Mouse (Mus musculus) limb, embryonic 12.5 days (tissue): ENCODE results near the gene Ppp1cb. TPM values are rescaled to one million over a fixed set of nuclear protein-coding genes. Genes with fewer than 3 reads are reported as not detected.
"Not testable (repeated sequence)": the region's sequence is repeated elsewhere in the genome, so short reads cannot be mapped to it uniquely, and the experiment has no call there.

Source experiments
- ATAC-seq: fragments of 200-750 bp; cut with Nextera tagmentation; 2 replicates; pipeline ENCODE4 v1.8.0; 2017; ENCODE audit warnings: low read depth, moderate TSS enrichment; ENCODE audit not compliant: insufficient number of reproducible peaks, insufficient read depth, low FRiP score, low TSS enrichment
- H3K27ac ChIP-seq: fragments of 300-500 bp; sonication (generic); 2 replicates; pipeline ENCODE4 v1.5.1; 2016; ENCODE audit warnings: mild to moderate bottlenecking, moderate library complexity
- H3K27me3 ChIP-seq: fragments of 300-500 bp; sonication (generic); 2 replicates; pipeline ENCODE4 v1.6.1; 2016; ENCODE audit warnings: mild to moderate bottlenecking, moderate library complexity
- H3K36me3 ChIP-seq: fragments of 300-500 bp; sonication (generic); 2 replicates; pipeline ENCODE4 v1.6.1; 2016; ENCODE audit warnings: mild to moderate bottlenecking, moderate library complexity
- H3K4me1 ChIP-seq: fragments of 300-500 bp; sonication (generic); replicated peaks from 2 replicates; pipeline ENCODE4 v1.6.1; 2016
- H3K4me2 ChIP-seq: fragments of 300-500 bp; sonication (generic); 2 replicates; pipeline ENCODE4 v1.6.1; 2016; ENCODE audit warnings: mild to moderate bottlenecking, moderate library complexity
- H3K4me3 ChIP-seq: fragments of 300-500 bp; sonication (generic); replicated peaks from 2 replicates; pipeline ENCODE4 v1.5.1; 2016; ENCODE audit warnings: mild to moderate bottlenecking
- H3K9ac ChIP-seq: fragments of 300-500 bp; sonication (generic); replicated peaks from 2 replicates; pipeline ENCODE4 v1.6.1; 2016; ENCODE audit warnings: mild to moderate bottlenecking, moderate library complexity
- H3K9me3 ChIP-seq: fragments of 300-500 bp; sonication (generic); 2 replicates; pipeline ENCODE4 v1.6.1; 2016; ENCODE audit warnings: mild to moderate bottlenecking, moderate library complexity
- WGBS: fragments of 180-500 bp; shearing (Covaris S2); methylation state at CpG from one replicate; pipeline ENCODE4 v1.1.7; 2016; 5-methylcytosine and 5-hydroxymethylcytosine counted together
- polyA plus RNA-seq: library from polyadenylated mRNA; unstranded; fragments of >200 nt; fragmentation: Nextera tagmentation; extraction: Ambion mirVana; gene quantifications from 2 replicates; pipeline ENCODE4 v1.2.1, GENCODE M21; 2016

Ppp1cb gene
- polyA plus RNA-seq, 1 experiment from 2014 or later: 222 TPM

DNA sequence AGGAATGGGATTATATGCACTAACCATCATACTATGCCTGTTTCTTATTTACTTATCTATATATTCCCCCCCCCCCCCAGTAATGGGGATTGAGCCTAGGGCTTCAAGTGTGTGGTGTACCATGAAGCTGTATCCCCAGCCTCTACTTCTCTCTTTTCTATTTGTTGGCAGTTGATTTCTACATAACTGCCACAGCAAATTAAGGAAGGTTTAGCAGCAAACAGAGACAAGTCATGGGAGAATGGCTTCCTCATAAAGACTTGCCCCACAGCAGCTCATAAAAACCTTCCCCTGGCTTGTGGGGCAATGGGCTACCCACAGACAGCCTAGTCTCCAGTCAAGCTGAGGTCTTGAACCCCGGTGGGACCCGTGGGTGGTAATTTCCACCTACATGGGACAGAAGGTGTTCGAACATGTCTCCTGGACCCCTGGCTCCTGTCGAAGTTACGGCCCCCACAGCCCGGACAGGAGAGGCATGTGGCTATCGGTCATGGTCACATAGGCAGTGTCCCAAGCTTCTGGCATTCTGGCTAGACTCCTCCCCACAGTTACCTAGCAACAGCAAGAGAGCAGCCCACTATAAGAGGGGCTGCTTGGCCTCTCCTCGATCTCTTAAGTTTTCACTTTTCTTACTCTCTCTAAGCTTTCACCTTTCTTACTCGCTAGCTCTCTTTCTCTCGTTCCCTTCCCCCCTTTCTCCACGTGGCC, 35.1 kb upstream of the Ppp1cb start:
- H3K27me3 ChIP-seq: no peaks in the 10 kb centered on the region
- H3K27ac ChIP-seq: no peak overlapping the region

DNA sequence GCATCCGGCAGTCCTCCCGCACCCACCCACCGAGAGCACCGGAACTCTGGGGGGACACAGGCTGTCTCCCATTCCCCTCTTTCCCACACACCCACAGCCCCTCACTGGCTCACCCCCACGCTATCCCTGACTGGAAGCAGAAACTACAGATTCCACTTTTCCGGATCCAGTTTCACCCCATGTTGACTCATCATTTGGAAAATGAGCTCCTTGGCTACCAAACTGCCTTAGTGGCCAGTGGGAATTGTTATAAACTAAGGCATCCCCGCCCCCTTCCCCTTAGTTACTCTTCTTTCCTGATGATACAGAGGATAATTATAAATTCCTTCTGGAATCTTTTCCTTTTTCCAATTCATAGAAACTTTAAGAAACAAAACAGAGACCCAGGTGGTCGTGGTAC, 34.2 kb upstream of the Ppp1cb start:
- Histone ChIP-seq H3K27ac (no peak overlapping the region), H3K9me3 (no peaks in the 10 kb centered on the region), H3K4me1 (peaks cover 19% of the 10 kb centered on the region), H3K4me3 (no peak overlapping the region), H3K36me3 (no peaks in the 10 kb centered on the region), H3K9ac (no peak overlapping the region), H3K4me2 (no peak overlapping the region), H3K27me3 (no peaks in the 10 kb centered on the region)
- whole genome bisulfite sequencing: 91% methylated on average over 8 of the region's 8 CpGs
- ATAC-seq: no peak

More for the DNA sequence above, 35.1 kb upstream of the Ppp1cb start:
- peak overlapping the region; percentile 21; the same call in 1 of the 2 replicates for H3K4me2 ChIP-seq
- no peak overlapping the region for H3K9ac ChIP-seq
- no peak for ATAC-seq
- H3K4me1 ChIP-seq: peaks cover 19% of the 10 kb centered on the region
- no peak overlapping the region for H3K4me3 ChIP-seq
- H3K9me3 ChIP-seq: no peaks in the 10 kb centered on the region
- 52% methylated on average over 11 of the region's 11 CpGs for WGBS
- no peaks in the 10 kb centered on the region for H3K36me3 ChIP-seq

DNA sequence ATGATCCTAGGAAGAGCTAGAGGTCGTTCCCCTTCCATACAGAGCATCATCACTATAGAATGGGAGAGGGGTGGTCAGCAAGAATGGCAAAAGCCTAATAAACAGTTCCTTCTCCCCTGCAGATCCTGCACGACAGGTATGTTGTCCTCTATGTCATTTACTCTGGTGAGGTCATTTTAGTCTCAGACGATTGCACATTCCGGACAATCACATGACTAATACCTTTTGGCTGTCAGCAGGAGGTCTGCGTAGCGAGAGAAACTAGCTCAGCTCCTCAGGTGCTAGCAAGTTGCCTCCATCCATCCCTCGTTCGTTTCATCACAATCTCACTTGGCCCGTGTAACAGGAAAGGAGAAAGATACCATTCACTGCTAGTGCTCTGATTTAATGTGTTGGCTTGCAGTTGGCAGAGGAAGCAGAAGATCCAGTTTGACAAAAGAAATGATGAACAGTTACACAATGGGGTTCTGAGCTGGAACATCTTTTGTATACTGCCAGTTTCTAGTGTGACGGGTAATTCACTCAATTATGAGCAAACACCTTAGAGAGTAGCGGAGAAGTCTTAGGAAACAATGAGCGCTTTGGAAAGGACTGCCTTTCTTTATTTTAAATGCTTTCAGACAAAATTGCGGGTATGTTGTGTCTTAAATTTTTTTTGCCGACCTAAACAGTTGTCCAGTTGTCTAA, 33.0 kb upstream of the Ppp1cb start:
- no peak overlapping the region for H3K27ac ChIP-seq
- 76% methylated on average over 14 of the region's 14 CpGs for WGBS
- no peak overlapping the region for H3K9ac ChIP-seq
- no peak overlapping the region for H3K4me2 ChIP-seq
- H3K27me3 ChIP-seq: no peaks in the 10 kb centered on the region
- no peak for ATAC-seq
- no peaks in the 10 kb centered on the region for H3K9me3 ChIP-seq
- no peak overlapping the region for H3K4me3 ChIP-seq
- H3K4me1 ChIP-seq: peaks cover 19% of the 10 kb centered on the region
- H3K36me3 ChIP-seq: no peaks in the 10 kb centered on the region

- Histone ChIP-seq H3K4me2 (no peak overlapping the region), H3K4me1 (no peaks in the 10 kb centered on the region), H3K27ac (no peak overlapping the region), H3K27me3 (no peaks in the 10 kb centered on the region), H3K4me3 (no peak overlapping the region), H3K9ac (no peak overlapping the region), H3K9me3 (no peaks in the 10 kb centered on the region), H3K36me3 (no peaks in the 10 kb centered on the region)
- WGBS: 94% methylated on average over 1 of the region's 1 CpGs
- ATAC-seq: no peak
Observed at GRCm38 (mm10) chr5:32430399-32430798, 28.2 kb upstream of the Ppp1cb start.

DNA sequence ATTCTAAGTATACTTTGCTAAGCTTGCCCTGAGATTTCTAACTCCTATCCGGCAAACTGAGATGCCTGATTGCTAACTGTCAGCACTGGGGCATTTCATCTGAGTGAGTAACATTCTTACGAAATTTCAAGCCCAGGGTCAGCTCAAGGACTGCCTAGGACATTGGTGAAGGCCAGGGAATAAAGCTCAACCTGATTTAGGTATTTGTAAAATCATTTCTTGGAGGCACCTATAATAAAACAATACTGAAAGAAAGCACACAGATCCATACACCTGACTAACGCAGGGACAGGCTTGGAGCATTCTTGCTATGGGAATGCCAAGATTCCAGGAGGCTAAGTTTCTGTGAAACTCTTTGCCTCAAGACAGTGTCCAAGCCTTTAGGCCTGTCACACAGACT, 24.3 kb upstream of the Ppp1cb start:
- not testable (repeated sequence) for H3K9me3 ChIP-seq, H3K36me3 ChIP-seq, H3K27ac ChIP-seq

DNA sequence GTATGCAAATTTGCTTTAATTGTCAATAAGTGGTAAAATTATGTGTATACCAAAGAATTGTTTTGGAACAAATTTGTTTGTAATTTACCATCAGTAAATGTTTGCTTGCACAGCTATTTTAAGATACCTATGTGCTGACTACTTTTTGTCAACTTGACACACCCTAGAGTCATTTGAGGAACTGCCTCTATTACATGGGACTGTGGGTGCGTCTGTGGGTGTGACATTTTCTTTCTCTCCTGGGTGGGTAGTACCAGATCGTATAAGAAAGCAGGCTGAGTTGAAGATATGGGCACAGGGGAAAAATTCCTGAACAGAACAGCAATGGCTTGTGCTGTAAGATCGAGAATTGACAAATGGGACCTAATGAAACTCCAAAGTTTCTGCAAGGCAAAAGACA, 23.0 kb upstream of the Ppp1cb start:
- WGBS: 93% methylated on average over 3 of the region's 3 CpGs
- Histone ChIP-seq H3K27me3 (no peaks in the 10 kb centered on the region), H3K4me3 (no peak overlapping the region), H3K4me1 (no peaks in the 10 kb centered on the region), H3K27ac (no peak overlapping the region), H3K9me3 (no peaks in the 10 kb centered on the region), H3K36me3 (no peaks in the 10 kb centered on the region), H3K9ac (no peak overlapping the region), H3K4me2 (no peak overlapping the region)
- no peak for ATAC-seq

More for the DNA sequence above, 24.3 kb upstream of the Ppp1cb start:
- 85% methylated on average over 3 of the region's 3 CpGs for WGBS
- not testable (repeated sequence) for ATAC-seq, H3K4me3 ChIP-seq, H3K4me2 ChIP-seq, H3K27me3 ChIP-seq, H3K4me1 ChIP-seq, H3K9ac ChIP-seq

DNA sequence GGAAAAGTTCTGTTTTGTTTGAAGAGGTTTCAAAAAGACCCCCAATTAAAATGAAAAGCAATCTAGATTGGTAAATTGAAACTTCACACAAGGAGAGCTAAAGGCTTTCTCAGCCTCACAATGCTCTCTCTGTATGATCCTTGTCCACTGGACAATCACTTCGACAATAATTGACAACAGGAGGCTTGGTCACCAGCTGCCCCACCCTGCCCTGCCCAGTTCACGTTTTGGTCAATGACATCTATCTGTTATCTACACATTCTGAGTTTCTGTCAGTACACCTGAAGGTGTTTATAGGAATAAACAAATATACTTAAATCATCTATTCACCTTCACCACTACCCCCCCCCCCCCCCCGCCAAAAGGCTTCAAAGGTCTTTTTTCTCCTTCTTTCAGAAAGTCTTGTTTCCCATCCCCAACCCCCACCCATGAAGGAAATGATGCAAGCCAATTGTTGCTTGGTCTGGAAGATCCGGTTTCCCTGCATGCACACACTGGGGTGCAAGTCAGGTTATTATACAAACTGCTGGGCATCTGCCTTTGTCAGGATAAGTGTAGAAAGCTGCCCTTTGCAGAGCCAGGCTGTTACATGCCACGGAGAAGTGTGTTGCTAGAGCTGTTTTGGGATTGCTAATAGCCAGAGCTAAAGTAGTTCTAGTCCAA, 20.6 kb upstream of the Ppp1cb start:
- no peak for ATAC-seq
- H3K27ac ChIP-seq: no peak overlapping the region

GRCm38 (mm10) chr5:32438564-32438922, 20.1 kb upstream of the Ppp1cb start:
- H3K9ac ChIP-seq: no peak overlapping the region
- H3K36me3 ChIP-seq: no peaks in the 10 kb centered on the region
- H3K9me3 ChIP-seq: no peaks in the 10 kb centered on the region
- no peak overlapping the region for H3K4me3 ChIP-seq
- no peak overlapping the region for H3K4me2 ChIP-seq
- no peaks in the 10 kb centered on the region for H3K27me3 ChIP-seq
- WGBS: 68% methylated on average over 2 of the region's 2 CpGs
- no peaks in the 10 kb centered on the region for H3K4me1 ChIP-seq
- no peak for ATAC-seq
- no peak overlapping the region for H3K27ac ChIP-seq

More for the DNA sequence above, 20.6 kb upstream of the Ppp1cb start:
- no peak overlapping the region for H3K4me3 ChIP-seq
- H3K36me3 ChIP-seq: no peaks in the 10 kb centered on the region
- no peaks in the 10 kb centered on the region for H3K27me3 ChIP-seq
- H3K9ac ChIP-seq: no peak overlapping the region
- H3K4me2 ChIP-seq: no peak overlapping the region
- WGBS: 48% methylated on average over 5 of the region's 5 CpGs
- no peaks in the 10 kb centered on the region for H3K9me3 ChIP-seq
- H3K4me1 ChIP-seq: no peaks in the 10 kb centered on the region

DNA sequence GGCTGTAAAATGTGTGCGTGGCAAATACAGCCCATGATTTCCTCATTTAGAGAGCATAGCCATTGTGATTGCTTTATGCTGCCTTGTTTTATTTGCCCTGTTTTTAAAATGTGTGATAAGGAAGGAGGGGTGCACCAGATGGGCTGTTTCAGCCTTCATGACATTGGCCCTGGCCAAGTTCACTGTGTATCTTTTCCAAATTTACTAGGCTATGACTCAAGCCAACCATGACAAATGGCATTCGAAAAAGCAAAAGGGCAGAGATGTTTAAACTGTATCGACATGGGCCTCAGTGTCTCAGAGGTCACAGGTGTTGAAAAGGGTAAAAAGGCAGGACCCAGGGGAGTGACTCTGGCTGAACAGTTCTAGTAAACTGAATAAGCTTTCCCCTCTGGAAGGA, 17.3 kb upstream of the Ppp1cb start:
- no peak for ATAC-seq
- H3K9me3 ChIP-seq: no peaks in the 10 kb centered on the region
- no peaks in the 10 kb centered on the region for H3K27me3 ChIP-seq
- no peak overlapping the region for H3K9ac ChIP-seq
- H3K4me3 ChIP-seq: no peak overlapping the region
- 73% methylated on average over 3 of the region's 3 CpGs for WGBS
- H3K36me3 ChIP-seq: no peaks in the 10 kb centered on the region
- H3K4me1 ChIP-seq: 0 out of 2 replicates have a peak, but pooled peaks cover 2% of the 10 kb centered on the region
- H3K4me2 ChIP-seq: no peak overlapping the region
- no peak overlapping the region for H3K27ac ChIP-seq

DNA sequence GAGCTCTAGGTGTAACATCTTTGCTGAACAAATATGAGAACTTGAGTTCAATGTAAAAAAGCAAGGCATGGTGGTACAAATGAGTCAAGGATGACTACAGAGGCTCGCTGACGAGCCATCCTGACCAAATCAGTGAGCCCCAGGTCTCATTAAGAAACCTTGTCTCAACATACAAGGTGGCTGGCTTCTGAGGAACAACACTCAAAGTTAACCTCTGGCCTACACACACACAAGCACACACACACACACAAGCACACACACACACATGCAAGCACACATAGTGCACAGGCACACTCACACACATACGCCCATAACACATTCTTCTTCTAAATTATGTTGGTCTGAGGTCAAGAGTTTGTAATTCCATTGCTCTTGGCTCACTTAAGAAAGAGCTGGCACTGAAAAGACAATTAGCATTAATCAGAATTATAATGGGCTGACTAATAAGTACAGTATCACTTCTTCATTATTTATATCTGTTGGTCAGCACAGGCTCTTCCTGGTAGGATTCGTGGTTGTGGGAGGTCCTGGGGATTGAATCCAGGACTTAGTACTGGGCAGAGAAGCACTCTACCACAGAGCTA, 16.6 kb upstream of the Ppp1cb start:
- Histone ChIP-seq H3K4me3 (no peak overlapping the region), H3K9ac (no peak overlapping the region), H3K4me1 (0 out of 2 replicates have a peak, but pooled peaks cover 4% of the 10 kb centered on the region), H3K4me2 (no peak overlapping the region), H3K27ac (no peak overlapping the region), H3K9me3 (no peaks in the 10 kb centered on the region), H3K27me3 (no peaks in the 10 kb centered on the region), H3K36me3 (no peaks in the 10 kb centered on the region)
- WGBS: 87% methylated on average over 4 of the region's 4 CpGs
- no peak for ATAC-seq

GRCm38 (mm10) chr5:32443906-32444305, 14.7 kb upstream of the Ppp1cb start:
- Histone ChIP-seq H3K27me3 (no peaks in the 10 kb centered on the region), H3K9ac (no peak overlapping the region), H3K36me3 (no peaks in the 10 kb centered on the region), H3K9me3 (no peaks in the 10 kb centered on the region), H3K4me2 (no peak overlapping the region), H3K4me3 (no peak overlapping the region), H3K27ac (no peak overlapping the region), H3K4me1 (0 out of 2 replicates have a peak, but pooled peaks cover 4% of the 10 kb centered on the region)
- 83% methylated on average over 3 of the region's 3 CpGs for WGBS
- no peak for ATAC-seq
